Mouse (Mus musculus) liver, embryonic 16.5 days (tissue): ENCODE measurements around the gene Glod4. TPM values are rescaled to one million over a fixed set of nuclear protein-coding genes. Genes with fewer than 3 reads are reported as not detected.

ENCODE experiments used
- ATAC-seq: fragments of 200-750 bp; cut with Nextera tagmentation; 2 replicates; pipeline ENCODE4 v1.8.0; 2017; ENCODE audit warnings: low read depth, mild to moderate bottlenecking, moderate number of reproducible peaks, moderate library complexity
- H3K27ac ChIP-seq: fragments of 300-500 bp; sonication (generic); 2 replicates; pipeline ENCODE4 v1.5.1; 2014; ENCODE audit warnings: mild to moderate bottlenecking, low read length
- H3K27me3 ChIP-seq: fragments of 300-500 bp; sonication (generic); 2 replicates; pipeline ENCODE4 v1.6.1; 2014; ENCODE audit warnings: low read depth, low read length, mixed read lengths; ENCODE audit not compliant: control insufficient read depth, insufficient read depth
- H3K36me3 ChIP-seq: fragments of 300-500 bp; sonication (generic); 2 replicates; pipeline ENCODE4 v1.6.1; 2014; ENCODE audit warnings: mild to moderate bottlenecking; ENCODE audit not compliant: control insufficient read depth, insufficient read depth
- H3K4me1 ChIP-seq: fragments of 300-500 bp; sonication (generic); 2 replicates; pipeline ENCODE4 v1.6.1; 2014; ENCODE audit warnings: low read depth, low read length, mixed read lengths; ENCODE audit not compliant: control insufficient read depth
- H3K4me2 ChIP-seq: fragments of 300-500 bp; sonication (generic); 2 replicates; pipeline ENCODE4 v1.6.1; 2014; ENCODE audit warnings: low read depth, low read length, mixed read lengths
- H3K4me3 ChIP-seq: fragments of 300-500 bp; sonication (generic); 2 replicates; pipeline ENCODE4 v1.5.1; 2014; ENCODE audit warnings: low read depth, mild to moderate bottlenecking, low read length
- H3K9ac ChIP-seq: fragments of 300-500 bp; sonication (generic); 2 replicates; pipeline ENCODE4 v1.6.1; 2014; ENCODE audit warnings: low read depth, low read length
- H3K9me3 ChIP-seq: fragments of 300-500 bp; sonication (generic); replicated peaks from 2 replicates; pipeline ENCODE4 v1.6.1; 2016; ENCODE audit warnings: low read length; ENCODE audit not compliant: control insufficient read depth
- WGBS: fragments of 180-500 bp; shearing (Covaris S2); extraction: QIAGEN DNeasy Blood & Tissue Kit; methylation state at CpG from one replicate; pipeline ENCODE4 v1.1.7; 2014; ENCODE audit not compliant: insufficient replicate concordance; 5-methylcytosine and 5-hydroxymethylcytosine counted together
- polyA plus RNA-seq: library from polyadenylated mRNA; unstranded; fragments of >200 nt; fragmentation: Nextera tagmentation; extraction: Ambion mirVana; gene quantifications from 2 replicates; pipeline ENCODE4 v1.2.1, GENCODE M21; 2015

Glod4 gene
- polyA plus RNA-seq, 1 experiment from 2014 or later = 47.4 TPM

- WGBS = 75% methylated on average over 8 of the region's 8 CpGs
- no peaks in the 10 kb centered on the region; the same call in 1 of the 2 replicates for H3K4me1 ChIP-seq
- no peak overlapping the region for H3K4me2 ChIP-seq
- no peaks in the 10 kb centered on the region for H3K9me3 ChIP-seq
- H3K27ac ChIP-seq = no peak overlapping the region
- H3K36me3 ChIP-seq = no peaks in the 10 kb centered on the region
- H3K27me3 ChIP-seq = no peaks in the 10 kb centered on the region
- H3K9ac ChIP-seq = no peak overlapping the region
- ATAC-seq = no peak
- H3K4me3 ChIP-seq = no peak overlapping the region
Measured at GRCm38 (mm10) chr11:76125386-76125785, 118.1 kb downstream of the Glod4 start.

GRCm38 (mm10) chr11:76123517-76123916 is 120.0 kb downstream of the Glod4 start:
- Histone ChIP-seq H3K9me3 (no peaks in the 10 kb centered on the region), H3K9ac (no peak overlapping the region), H3K27me3 (no peaks in the 10 kb centered on the region), H3K36me3 (no peaks in the 10 kb centered on the region), H3K4me2 (no peak overlapping the region), H3K27ac (no peak overlapping the region), H3K4me1 (no peaks in the 10 kb centered on the region; the same call in 1 of the 2 replicates), H3K4me3 (no peak overlapping the region)
- WGBS = 88% methylated on average over 1 of the region's 1 CpGs
- no peak for ATAC-seq

GRCm38 (mm10) chr11:76122571-76122970 is 121.0 kb downstream of the Glod4 start:
- Histone ChIP-seq H3K27ac (no peak overlapping the region), H3K4me3 (no peak overlapping the region), H3K4me1 (no peaks in the 10 kb centered on the region; the same call in 1 of the 2 replicates), H3K4me2 (no peak overlapping the region), H3K36me3 (no peaks in the 10 kb centered on the region), H3K9me3 (no peaks in the 10 kb centered on the region), H3K27me3 (no peaks in the 10 kb centered on the region), H3K9ac (no peak overlapping the region)
- ATAC-seq = no peak
- WGBS = 58% methylated on average over 2 of the region's 2 CpGs

GRCm38 (mm10) chr11:76121086-76121485 is 122.4 kb downstream of the Glod4 start:
- 77% methylated on average over 4 of the region's 4 CpGs for WGBS
- H3K27ac ChIP-seq = no peak overlapping the region
- no peak overlapping the region for H3K4me2 ChIP-seq
- no peak overlapping the region for H3K4me3 ChIP-seq
- no peak overlapping the region for H3K9ac ChIP-seq
- no peaks in the 10 kb centered on the region for H3K27me3 ChIP-seq
- H3K36me3 ChIP-seq = no peaks in the 10 kb centered on the region; the same call in 1 of the 2 replicates
- H3K9me3 ChIP-seq = no peaks in the 10 kb centered on the region
- H3K4me1 ChIP-seq = no peaks in the 10 kb centered on the region; the same call in 1 of the 2 replicates
- no peak for ATAC-seq

GRCm38 (mm10) chr11:76120407-76120901 is 123.1 kb downstream of the Glod4 start:
- H3K9me3 ChIP-seq = no peaks in the 10 kb centered on the region
- H3K4me1 ChIP-seq = no peaks in the 10 kb centered on the region
- no peaks in the 10 kb centered on the region; the same call in 1 of the 2 replicates for H3K36me3 ChIP-seq
- H3K4me3 ChIP-seq = no peak overlapping the region
- H3K27ac ChIP-seq = no peak overlapping the region
- no peak overlapping the region for H3K9ac ChIP-seq
- ATAC-seq = no peak
- H3K4me2 ChIP-seq = no peak overlapping the region
- WGBS = 70% methylated on average over 10 of the region's 10 CpGs
- no peaks in the 10 kb centered on the region for H3K27me3 ChIP-seq

- Histone ChIP-seq H3K9me3 (no peaks in the 10 kb centered on the region), H3K27ac (no peak overlapping the region), H3K4me2 (no peak overlapping the region), H3K4me1 (no peaks in the 10 kb centered on the region), H3K27me3 (no peaks in the 10 kb centered on the region), H3K9ac (no peak overlapping the region), H3K36me3 (no peaks in the 10 kb centered on the region; the same call in 1 of the 2 replicates), H3K4me3 (no peak overlapping the region)
- WGBS = 78% methylated on average over 3 of the region's 3 CpGs
- no peak for ATAC-seq
Measured at GRCm38 (mm10) chr11:76110416-76110815, 133.1 kb downstream of the Glod4 start.

- no peaks in the 10 kb centered on the region for H3K27me3 ChIP-seq
- H3K4me3 ChIP-seq = no peak overlapping the region
- no peak overlapping the region for H3K27ac ChIP-seq
- no peak overlapping the region for H3K4me2 ChIP-seq
- H3K9ac ChIP-seq = no peak overlapping the region
- H3K36me3 ChIP-seq = peaks cover 2% of the 10 kb centered on the region; the same call in 1 of the 2 replicates
- ATAC-seq = no peak
- no peaks in the 10 kb centered on the region for H3K4me1 ChIP-seq
- 77% methylated on average over 11 of the region's 11 CpGs for WGBS
- no peaks in the 10 kb centered on the region for H3K9me3 ChIP-seq
Measured at GRCm38 (mm10) chr11:76106551-76107496, 136.7 kb downstream of the Glod4 start.

GRCm38 (mm10) chr11:76101154-76101553 is 142.4 kb downstream of the Glod4 start:
- Histone ChIP-seq H3K36me3 (peaks cover 6% of the 10 kb centered on the region; the same call in 1 of the 2 replicates), H3K4me1 (no peaks in the 10 kb centered on the region), H3K4me3 (no peak overlapping the region), H3K9ac (no peak overlapping the region), H3K9me3 (no peaks in the 10 kb centered on the region), H3K27ac (no peak overlapping the region), H3K4me2 (no peak overlapping the region), H3K27me3 (no peaks in the 10 kb centered on the region)
- no peak for ATAC-seq
